Mouse (Mus musculus) embryonic facial prominence, embryonic 10.5 days (tissue): ENCODE measurements around the gene Arrb1. TPM values are rescaled to one million over a fixed set of nuclear protein-coding genes. Genes with fewer than 3 reads are reported as not detected.

Experiments used
- microRNA counts: library from miRNA; unstranded; fragments of <30 nt; microRNA quantifications from one replicate; lab custom pipeline; 2017
- microRNA-seq: library from miRNA; unstranded; fragments of <30 nt; microRNA quantifications from one replicate; pipeline ENCODE4, GENCODE M21; 2017
- polyA plus RNA-seq: library from polyadenylated mRNA; unstranded; fragments of >200 nt; fragmentation: Nextera tagmentation; extraction: Ambion mirVana; gene quantifications from 2 replicates; pipeline ENCODE4 v1.2.1, GENCODE M21; 2016

Arrb1 gene
- polyA plus RNA-seq, 1 experiment from 2014 or later: 12.6 TPM

MicroRNAs within 50 kb of the gene (microRNA counts, 519-probe panel; counts per million panel counts)
- 188 counts per million, percentile 57 among the panel's probes with 10 or more counts for microRNA mmu-miR-326 (lab: Ali Mortazavi, UCI)

Small RNAs within 50 kb of the gene (microRNA-seq; reads per million reads assigned to microRNA genes)
- 60.1 reads per million, percentile 44 among the genes with 10 or more reads in this experiment for gene Mir326

Other genes starting within 250 kb of the Arrb1 start
- gene Serpinh1, start 182.2 kb upstream of the Arrb1 start, polyA plus RNA-seq: 1,061 and 1,072 TPM in 2 replicates
- 21.4 TPM in 2 replicates for gene Gdpd5, start 154.1 kb upstream of the Arrb1 start, polyA plus RNA-seq
- gene Klhl35, start 69.5 kb upstream of the Arrb1 start, polyA plus RNA-seq: 1.4 and 2.3 TPM in 2 replicates
- gene Rps3, start 51.7 kb upstream of the Arrb1 start, polyA plus RNA-seq: 769 and 805 TPM in 2 replicates
- 0.55 and 0.60 TPM in 2 replicates for gene Tpbgl, start 91.6 kb downstream of the Arrb1 start, polyA plus RNA-seq
- 1.2 and 1.7 TPM in 2 replicates for gene Slco2b1, start 175.9 kb downstream of the Arrb1 start, polyA plus RNA-seq
- not detected in 2 replicates for gene Olfr520, start 194.8 kb downstream of the Arrb1 start, polyA plus RNA-seq
- not detected in 2 replicates for gene Olfr521, start 228.0 kb downstream of the Arrb1 start, polyA plus RNA-seq